Comparison of ENCODE assay signal across 22 mouse cellular contexts in genomic region chr2:170007426-170007958, GRCm38 (mm10).
DNase-seq lines count a peak whose midpoint lies in the region; ATAC-seq and TF ChIP-seq lines count a peak whose summit lies in the region.
"Had no signal": no experiment of that assay in that cellular context is flagged by ENCODE, and none has a peak within 500 bp of the region (broad histone marks: within the 10 kb centered on the region; RNA-seq: fewer than 3 reads in every experiment).

No protein-coding gene starts in this region.

- no peak overlapping the region for H3K9ac ChIP-seq in lung, embryonic 16.5 days (ENCODE audit: low read length)
- no peak overlapping the region for H3K9ac ChIP-seq in stomach, embryonic 16.5 days (ENCODE audit: low read length)
- H3K9ac ChIP-seq: embryonic facial prominence, embryonic 12.5 days; forebrain, embryonic 15.5 days; heart, embryonic 15.5 days; liver, embryonic 14.5 days; neural tube, embryonic 15.5 days had no signal

- H3K36me3 ChIP-seq in lung, embryonic 16.5 days (ENCODE audit: control insufficient read depth, insufficient read depth, low read length) = no peaks in the 10 kb centered on the region
- H3K36me3 ChIP-seq in stomach, embryonic 16.5 days (ENCODE audit: control insufficient read depth, insufficient read depth, low read length) = no peaks in the 10 kb centered on the region
- H3K36me3 ChIP-seq: embryonic facial prominence, embryonic 12.5 days; forebrain, embryonic 15.5 days; G1E; heart, embryonic 15.5 days; hindbrain, embryonic 10.5 days; neural tube, embryonic 15.5 days had no signal

- no peak for TF ChIP-seq POLR2A in lung, adult 2 months (IDR thresholded peaks at IDR 0.05; ENCODE audit: borderline replicate concordance, extremely low read depth, low read depth, low read length)

- peaks cover 17% of the 10 kb centered on the region for H3K4me1 ChIP-seq in lung, embryonic 16.5 days (replicated peaks; ENCODE audit: control insufficient read depth, insufficient read depth, low read length)
- H3K4me1 ChIP-seq in lung, adult 2 months (ENCODE audit: control insufficient read depth, insufficient read depth, low read length) = no peaks in the 10 kb centered on the region
- H3K4me1 ChIP-seq in stomach, embryonic 16.5 days (ENCODE audit: control insufficient read depth, insufficient read depth, low read length) = peaks cover 9% of the 10 kb centered on the region
- H3K4me1 ChIP-seq: heart, embryonic 15.5 days had no signal

- WGBS in lung, embryonic 16.5 days = 60% methylated on average over 6 of the region's 6 CpGs
- 68% methylated on average over 6 of the region's 6 CpGs for WGBS in lung, adult 2 months
- WGBS in stomach, embryonic 16.5 days = 74% methylated on average over 6 of the region's 6 CpGs

- peak; percentile 34 to 35 for DNase-seq in adrenal gland, postnatal 36 days
- DNase-seq in adrenal gland, adult 8-10 months = no peak
- peak; percentile 28 for DNase-seq in kidney, adult 9 months
- DNase-seq in kidney, postnatal 25 days = no peak
- no peak for DNase-seq in lung, adult 2 months
- no peak for DNase-seq in thymus, postnatal 36 days
- DNase-seq: cerebellum, adult 9-11 months; thymus, adult 18-20 months had no signal

- no peak overlapping the region for H3K4me2 ChIP-seq in lung, embryonic 16.5 days (ENCODE audit: low read depth, low read length)
- H3K4me2 ChIP-seq in stomach, embryonic 16.5 days (ENCODE audit: low read depth, low read length) = no peak overlapping the region
- H3K4me2 ChIP-seq: embryonic facial prominence, embryonic 12.5 days; forebrain, embryonic 15.5 days; heart, embryonic 15.5 days; neural tube, embryonic 15.5 days had no signal

- no peaks in the 10 kb centered on the region for H3K9me3 ChIP-seq in lung, embryonic 16.5 days (ENCODE audit: control insufficient read depth, low read length)
- H3K9me3 ChIP-seq in stomach, embryonic 16.5 days (replicated peaks; ENCODE audit: control insufficient read depth, low read length) = peaks cover 6% of the 10 kb centered on the region; the same call in 1 of the 2 replicates
- H3K9me3 ChIP-seq: embryonic facial prominence, embryonic 12.5 days; forebrain, embryonic 15.5 days; heart, embryonic 15.5 days; neural tube, embryonic 15.5 days had no signal

- no peak for TF ChIP-seq CTCF in lung, adult 2 months (IDR thresholded peaks at IDR 0.05; ENCODE audit: insufficient read depth, low read length)

- peak; percentile 39; the same call in 1 of the 2 replicates for ATAC-seq in lung, embryonic 16.5 days (ENCODE audit: low read depth)
- no peak for ATAC-seq in stomach, embryonic 16.5 days (ENCODE audit: insufficient read depth, low FRiP score)
- ATAC-seq: activated CD4-positive, CD25-positive, alpha-beta regulatory T cell, adult 4 months; forebrain, embryonic 15.5 days; hindbrain, postnatal 0 days; midbrain, embryonic 16.5 days had no signal

- H3K27me3 ChIP-seq in lung, embryonic 16.5 days (ENCODE audit: control insufficient read depth, insufficient read depth, low read depth, low read length) = no peaks in the 10 kb centered on the region
- no peaks in the 10 kb centered on the region for H3K27me3 ChIP-seq in stomach, embryonic 16.5 days (ENCODE audit: control insufficient read depth, insufficient read depth, low read length)
- H3K27me3 ChIP-seq: embryonic facial prominence, embryonic 12.5 days; forebrain, embryonic 15.5 days; heart, embryonic 15.5 days; neural tube, embryonic 15.5 days had no signal

- peak overlapping the region; percentile 39 for H3K27ac ChIP-seq in lung, embryonic 16.5 days (ENCODE audit: low read length)
- peak overlapping the region; percentile 26; the same call in 1 of the 2 replicates for H3K27ac ChIP-seq in stomach, embryonic 16.5 days (ENCODE audit: low read length)
- H3K27ac ChIP-seq: embryonic facial prominence, embryonic 12.5 days; forebrain, embryonic 15.5 days; heart, embryonic 15.5 days; hindbrain, embryonic 10.5 days; hindbrain, postnatal 0 days; kidney, postnatal 0 days; liver, embryonic 14.5 days; neural tube, embryonic 15.5 days had no signal

- no peak overlapping the region for H3K4me3 ChIP-seq in lung, embryonic 16.5 days (ENCODE audit: low read length)
- H3K4me3 ChIP-seq in lung, adult 2 months (replicated peaks; ENCODE audit: extremely low read depth, low read depth, low read length) = no peak overlapping the region
- H3K4me3 ChIP-seq in stomach, embryonic 16.5 days (replicated peaks; ENCODE audit: low read length) = no peak overlapping the region
- H3K4me3 ChIP-seq: embryonic facial prominence, embryonic 12.5 days; erythroblast, embryonic 14.5 days; forebrain, embryonic 15.5 days; heart, embryonic 15.5 days; hindbrain, embryonic 10.5 days; neural tube, embryonic 15.5 days had no signal

Comparison
In these comparisons a context has a peak if more than half of its experiments do, and no peak if none do; other contexts are left out.
1. DNase-seq: peak in adrenal gland, postnatal 36 days (2 of 2) and kidney, adult 9 months (single experiment); none in adrenal gland, adult 8-10 months (single experiment), kidney, postnatal 25 days (0 of 2), lung, adult 2 months (single experiment) and thymus, postnatal 36 days (0 of 2).